ENCODE assay signal across 18 mouse cellular contexts in the genomic region with DNA sequence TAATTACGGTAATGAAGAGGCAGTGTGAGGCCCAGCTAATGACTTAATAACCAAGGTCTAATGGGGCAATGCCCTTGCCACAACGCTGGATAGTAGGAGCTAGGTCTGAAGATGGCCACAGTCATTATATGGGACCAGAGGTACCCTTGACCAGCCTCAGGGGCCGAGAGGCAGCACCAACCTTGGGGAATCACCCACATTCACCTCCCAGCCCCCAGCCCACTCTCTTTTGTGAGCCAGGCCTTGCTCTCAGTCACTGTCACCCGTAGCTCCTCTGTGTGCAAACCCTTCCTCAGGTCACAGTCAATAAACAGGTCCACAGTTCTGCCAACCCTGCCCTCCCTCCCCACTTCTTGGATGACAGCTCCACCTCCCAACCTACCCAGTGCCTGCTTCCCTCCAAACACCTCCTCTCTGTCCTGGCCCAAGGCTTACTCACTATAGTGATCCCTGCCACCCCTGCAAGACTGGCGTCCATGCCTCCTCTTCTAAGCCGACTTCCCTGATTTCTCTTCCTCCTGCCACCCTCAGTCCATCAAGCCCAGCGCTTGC. TPM values are rescaled to one million over a fixed set of nuclear protein-coding genes. Genes with fewer than 3 reads are reported as not detected.
A peak's percentile ranks its signal among the peaks of the same experiment; 100 is the strongest.
DNase-seq lines count a peak whose midpoint lies in the region; ATAC-seq lines count a peak whose summit lies in the region.
"Had no signal": no experiment of that assay in that cellular context is flagged by ENCODE, and none has a peak within 500 bp of the region (broad histone marks: within the 10 kb centered on the region; RNA-seq: fewer than 3 reads in every experiment).

No protein-coding gene starts in this region.

- H3K4me1 ChIP-seq in megakaryocyte, embryonic 14.5 days, result peaks cover 100% of the 10 kb centered on the region
- H3K4me1 ChIP-seq in liver, embryonic 11.5 days (replicated peaks; ENCODE audit: control insufficient read depth, insufficient read depth, low read length), result peaks cover 87% of the 10 kb centered on the region
- peaks cover 20% of the 10 kb centered on the region; the same call in 1 of the 2 replicates for H3K4me1 ChIP-seq in stomach, embryonic 16.5 days (ENCODE audit: control insufficient read depth, insufficient read depth, low read length)
- peaks cover 7% of the 10 kb centered on the region; the same call in 1 of the 2 replicates for H3K4me1 ChIP-seq in forebrain, embryonic 12.5 days

- peak overlapping the region; percentile 79 for H3K27ac ChIP-seq in liver, embryonic 11.5 days (ENCODE audit: low read depth, low read length)
- peak overlapping the region; percentile 34; the same call in 1 of the 2 replicates for H3K27ac ChIP-seq in stomach, embryonic 16.5 days (ENCODE audit: low read length)
- no peak overlapping the region for H3K27ac ChIP-seq in forebrain, embryonic 12.5 days
- H3K27ac ChIP-seq: embryonic facial prominence, embryonic 12.5 days had no signal

- no peaks in the 10 kb centered on the region for H3K27me3 ChIP-seq in megakaryocyte, embryonic 14.5 days (replicated peaks)
- H3K27me3 ChIP-seq in liver, embryonic 11.5 days (replicated peaks; ENCODE audit: control insufficient read depth, insufficient read depth, low read length), result no peaks in the 10 kb centered on the region
- no peaks in the 10 kb centered on the region for H3K27me3 ChIP-seq in stomach, embryonic 16.5 days (ENCODE audit: control insufficient read depth, insufficient read depth, low read length)
- no peaks in the 10 kb centered on the region for H3K27me3 ChIP-seq in forebrain, embryonic 12.5 days
- H3K27me3 ChIP-seq: embryonic facial prominence, embryonic 12.5 days; lung, embryonic 15.5 days had no signal

- WGBS in liver, embryonic 11.5 days, result 48% methylated on average over 7 of the region's 7 CpGs
- 80% methylated on average over 7 of the region's 7 CpGs for WGBS in stomach, embryonic 16.5 days
- WGBS in forebrain, embryonic 12.5 days, result 80% methylated on average over 7 of the region's 7 CpGs

- H3K36me3 ChIP-seq in megakaryocyte, embryonic 14.5 days (replicated peaks; ENCODE audit: low read length), result peaks cover 43% of the 10 kb centered on the region
- peaks cover 2% of the 10 kb centered on the region; the same call in 1 of the 2 replicates for H3K36me3 ChIP-seq in liver, embryonic 11.5 days (ENCODE audit: control insufficient read depth, insufficient read depth, low read length)
- no peaks in the 10 kb centered on the region for H3K36me3 ChIP-seq in stomach, embryonic 16.5 days (ENCODE audit: control insufficient read depth, insufficient read depth, low read length)
- H3K36me3 ChIP-seq in forebrain, embryonic 12.5 days (replicated peaks), result no peaks in the 10 kb centered on the region
- H3K36me3 ChIP-seq: embryonic facial prominence, embryonic 12.5 days; lung, embryonic 15.5 days had no signal

- peak; percentile 91 for DNase-seq in heart, adult 11 months
- no peak for DNase-seq in heart, postnatal 10 days
- DNase-seq in liver, embryonic 11.5 days (ENCODE audit: low spot score), result no peak
- no peak for DNase-seq in cerebellum, postnatal 25 days
- DNase-seq: adrenal gland, postnatal 10 days; cerebellum, postnatal 36 days; kidney, adult 11 months; kidney, postnatal 36 days; thymus, postnatal 25 days had no signal

- H3K4me3 ChIP-seq in megakaryocyte, embryonic 14.5 days (replicated peaks), result peak overlapping the region; percentile 83
- peak overlapping the region; percentile 23 for H3K4me3 ChIP-seq in liver, embryonic 11.5 days (ENCODE audit: low read depth, low read length)
- H3K4me3 ChIP-seq in stomach, embryonic 16.5 days (replicated peaks; ENCODE audit: low read length), result no peak overlapping the region
- H3K4me3 ChIP-seq in forebrain, embryonic 12.5 days (replicated peaks), result no peak overlapping the region
- H3K4me3 ChIP-seq: embryonic facial prominence, embryonic 12.5 days; lung, embryonic 15.5 days had no signal

- intact Hi-C loops in heart, postnatal 10 days (cut with DNase I), result no loop called here

- H3K9ac ChIP-seq in liver, embryonic 11.5 days (ENCODE audit: low read depth, low read length), result peak overlapping the region; percentile 47
- no peak overlapping the region for H3K9ac ChIP-seq in stomach, embryonic 16.5 days (ENCODE audit: low read length)
- no peak overlapping the region for H3K9ac ChIP-seq in forebrain, embryonic 12.5 days
- H3K9ac ChIP-seq: embryonic facial prominence, embryonic 12.5 days; lung, embryonic 15.5 days had no signal

- H3K4me2 ChIP-seq in liver, embryonic 11.5 days, result peak overlapping the region; percentile 58
- no peak overlapping the region for H3K4me2 ChIP-seq in stomach, embryonic 16.5 days (ENCODE audit: low read depth, low read length)
- H3K4me2 ChIP-seq in forebrain, embryonic 12.5 days, result no peak overlapping the region
- H3K4me2 ChIP-seq: embryonic facial prominence, embryonic 12.5 days; lung, embryonic 15.5 days had no signal

- no peak for ATAC-seq in megakaryocyte, adult 5-6 weeks (ENCODE audit: poor library complexity, severe bottlenecking)
- ATAC-seq in liver, embryonic 11.5 days (replicated peaks; ENCODE audit: low FRiP score), result no peak
- no peak for ATAC-seq in stomach, embryonic 16.5 days (ENCODE audit: insufficient read depth, low FRiP score)
- ATAC-seq in forebrain, embryonic 12.5 days (ENCODE audit: low FRiP score), result no peak

- no peaks in the 10 kb centered on the region for H3K9me3 ChIP-seq in megakaryocyte, embryonic 14.5 days
- no peaks in the 10 kb centered on the region for H3K9me3 ChIP-seq in liver, embryonic 11.5 days (ENCODE audit: control insufficient read depth, low read length)
- H3K9me3 ChIP-seq in stomach, embryonic 16.5 days (replicated peaks; ENCODE audit: control insufficient read depth, low read length), result no peaks in the 10 kb centered on the region
- no peaks in the 10 kb centered on the region for H3K9me3 ChIP-seq in forebrain, embryonic 12.5 days
- H3K9me3 ChIP-seq: embryonic facial prominence, embryonic 12.5 days; lung, embryonic 15.5 days had no signal

RNA-seq across cellular contexts. Expression of a gene that starts 13.6 kb away (rescaled TPM):
- total RNA-seq in heart, postnatal 10 days (2021), result 10 to 100 TPM; 18.0 to 19.5 TPM
- polyA plus RNA-seq in megakaryocyte, embryonic 14.5 days (2012; ENCODE audit: insufficient read depth, low replicate concordance), result 63.1 and 65.1 TPM in 2 replicates
- 2.8 and 2.9 TPM in 2 replicates for total RNA-seq in megakaryocyte, adult 5-6 weeks (2015)
- 0.15 and 4.8 TPM in 2 replicates for total RNA-seq in megakaryocyte, adult 5-6 weeks (2017)
- polyA plus RNA-seq in liver, embryonic 11.5 days (2014; fragmentation: Nextera tagmentation; extraction: Ambion mirVana), result 20.0 and 21.0 TPM in 2 replicates
- 5.7 and 7.3 TPM in 2 replicates for polyA plus RNA-seq in stomach, embryonic 16.5 days (2015; fragmentation: Nextera tagmentation; extraction: Ambion mirVana)
- 4.9 and 5.4 TPM in 2 replicates for polyA plus RNA-seq in forebrain, embryonic 12.5 days (2016; fragmentation: Nextera tagmentation; extraction: Ambion mirVana)

RNA-seq across cellular contexts. Expression of a gene that starts 35.0 kb away (rescaled TPM):
- total RNA-seq in heart, postnatal 10 days (2021), result 10 to 100 TPM; 47.0 to 50.0 TPM
- polyA plus RNA-seq in megakaryocyte, embryonic 14.5 days (2012; ENCODE audit: insufficient read depth, low replicate concordance), result 59.8 and 71.3 TPM in 2 replicates
- 62.4 and 71.7 TPM in 2 replicates for total RNA-seq in megakaryocyte, adult 5-6 weeks (2015)
- total RNA-seq in megakaryocyte, adult 5-6 weeks (2017), result 35.4 and 36.0 TPM in 2 replicates
- 263 and 272 TPM in 2 replicates for polyA plus RNA-seq in liver, embryonic 11.5 days (2014; fragmentation: Nextera tagmentation; extraction: Ambion mirVana)
- 117 and 133 TPM in 2 replicates for polyA plus RNA-seq in stomach, embryonic 16.5 days (2015; fragmentation: Nextera tagmentation; extraction: Ambion mirVana)
- 158 and 160 TPM in 2 replicates for polyA plus RNA-seq in forebrain, embryonic 12.5 days (2016; fragmentation: Nextera tagmentation; extraction: Ambion mirVana)

RNA-seq across cellular contexts. Expression of a gene that starts 40.8 kb away (rescaled TPM):
- not detected for total RNA-seq in heart, postnatal 10 days (2021)
- polyA plus RNA-seq in megakaryocyte, embryonic 14.5 days (2012; ENCODE audit: insufficient read depth, low replicate concordance), result not detected in 2 replicates
- not detected in 2 replicates for total RNA-seq in megakaryocyte, adult 5-6 weeks (2015)
- total RNA-seq in megakaryocyte, adult 5-6 weeks (2017), result not detected in 2 replicates
- not detected in 2 replicates for polyA plus RNA-seq in liver, embryonic 11.5 days (2014; fragmentation: Nextera tagmentation; extraction: Ambion mirVana)
- 8.1 and 8.9 TPM in 2 replicates for polyA plus RNA-seq in stomach, embryonic 16.5 days (2015; fragmentation: Nextera tagmentation; extraction: Ambion mirVana)
- not detected in 2 replicates for polyA plus RNA-seq in forebrain, embryonic 12.5 days (2016; fragmentation: Nextera tagmentation; extraction: Ambion mirVana)
- total RNA-seq: layer of hippocampus, postnatal 14 days; left cerebral cortex, postnatal 25 days had no signal
- polyA plus RNA-seq: hindbrain, embryonic 11.5 days had no signal

Comparison
In these comparisons a context has a peak if more than half of its experiments do, and no peak if none do; other contexts are left out.
1. H3K4me3 ChIP-seq: peak in megakaryocyte, embryonic 14.5 days (single experiment) and liver, embryonic 11.5 days (single experiment); none in stomach, embryonic 16.5 days (single experiment) and forebrain, embryonic 12.5 days (single experiment).